Mouse (Mus musculus): ENCODE results near the gene Pgf.

- TF ChIP-seq CTCF (IDR thresholded peaks at IDR 0.05; ENCODE audit: low read depth) (no peak), EP300 (IDR thresholded peaks at IDR 0.05; ENCODE audit: low read depth) (no peak)
Measured at GRCm38 (mm10) chr12:85174016-85174415, 3.6 kb downstream of the Pgf start.

Measured in liver, embryonic 14.5 days (tissue).